Mouse (Mus musculus): ENCODE results near the gene Elp5.

The Elp5 gene

DNA sequence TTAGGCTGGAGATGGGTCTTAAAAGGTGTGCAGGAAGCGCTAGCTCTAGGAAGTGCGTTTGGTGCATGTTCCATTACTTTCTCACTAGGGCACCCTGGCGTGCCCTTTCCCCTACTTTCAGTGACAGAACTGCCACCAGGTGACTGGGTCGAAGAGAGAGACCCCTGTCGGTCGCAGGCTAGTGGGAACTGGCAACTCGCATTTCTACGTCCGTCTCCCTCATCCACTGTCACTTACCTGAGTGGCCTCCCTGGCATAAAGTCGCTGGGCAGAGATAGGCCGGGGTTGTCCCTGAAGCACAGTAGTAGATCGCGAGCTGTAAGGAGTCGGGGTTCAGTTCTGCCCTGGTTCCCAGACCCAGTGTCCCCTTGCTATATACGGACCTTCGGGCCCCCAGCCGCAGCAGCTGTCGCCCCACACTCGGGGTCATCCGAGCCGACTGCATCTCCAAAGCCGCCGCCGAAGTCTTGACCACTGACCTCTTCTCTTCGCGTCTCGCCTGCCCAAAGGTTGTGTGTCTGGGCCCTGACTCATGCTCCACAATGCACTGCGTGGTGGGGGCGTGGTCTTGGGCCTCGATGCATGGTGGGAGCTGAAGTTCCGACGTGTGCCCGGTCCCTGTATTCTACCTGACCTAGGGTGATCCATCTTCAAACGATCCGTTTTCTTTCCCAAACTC, 32.7 kb upstream of the Elp5 start, which contains the start of gene Acadvl:
Gene Acadvl (minus strand): TSS at position 532 of the 679 bp plus-strand sequence.
- DNase-seq, result peak; percentile 91 to 93

- DNase-seq, result no peak
These were observed 31.7 kb upstream of the Elp5 start for GRCm38 (mm10) chr11:70014051-70014450.

DNA sequence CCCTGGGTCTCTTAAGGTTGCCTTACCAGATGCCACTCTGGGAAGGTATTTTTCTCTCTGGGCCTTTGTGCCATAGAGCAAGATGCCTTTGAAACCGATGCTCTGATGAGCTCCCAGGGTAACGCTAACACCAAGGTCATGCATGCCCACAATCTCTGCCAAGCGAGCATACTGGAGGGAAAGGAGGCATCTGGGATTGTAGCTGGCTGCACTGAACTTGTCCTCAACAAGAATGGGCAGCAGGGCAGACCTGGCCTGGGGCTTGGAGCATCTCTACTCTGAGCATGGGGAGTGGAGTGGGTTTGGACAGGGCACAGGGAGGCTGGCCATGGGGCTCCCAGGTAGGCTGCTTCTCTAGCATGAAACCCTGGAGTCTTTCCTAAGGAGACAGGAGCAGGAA, 31.1 kb upstream of the Elp5 start:
- no peak for DNase-seq

GRCm38 (mm10) chr11:70012931-70013330, 30.6 kb upstream of the Elp5 start:
- DNase-seq, result no peak

GRCm38 (mm10) chr11:70010961-70011360, 28.6 kb upstream of the Elp5 start:
- DNase-seq, result no peak

DNA sequence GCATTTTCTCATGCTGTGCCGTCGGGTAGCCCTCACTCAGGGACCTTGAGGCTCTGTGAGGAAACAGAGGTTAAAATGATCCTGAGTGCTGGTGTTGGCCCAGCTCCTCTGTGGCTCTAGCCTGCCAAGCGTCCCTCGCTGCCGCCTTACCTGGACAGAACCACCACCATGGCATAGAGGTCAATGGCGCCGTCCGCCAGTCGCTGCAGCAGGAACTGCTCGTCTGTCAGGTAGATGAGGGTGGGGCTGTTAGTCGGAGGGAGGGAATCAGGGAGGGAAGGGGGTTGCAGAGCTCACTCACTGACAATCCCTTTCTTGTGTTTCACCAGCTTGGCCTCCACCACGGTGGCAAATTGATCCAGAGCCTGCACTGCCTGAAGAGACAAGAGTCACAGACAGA, 28.2 kb upstream of the Elp5 start:
- no peak for DNase-seq

DNA sequence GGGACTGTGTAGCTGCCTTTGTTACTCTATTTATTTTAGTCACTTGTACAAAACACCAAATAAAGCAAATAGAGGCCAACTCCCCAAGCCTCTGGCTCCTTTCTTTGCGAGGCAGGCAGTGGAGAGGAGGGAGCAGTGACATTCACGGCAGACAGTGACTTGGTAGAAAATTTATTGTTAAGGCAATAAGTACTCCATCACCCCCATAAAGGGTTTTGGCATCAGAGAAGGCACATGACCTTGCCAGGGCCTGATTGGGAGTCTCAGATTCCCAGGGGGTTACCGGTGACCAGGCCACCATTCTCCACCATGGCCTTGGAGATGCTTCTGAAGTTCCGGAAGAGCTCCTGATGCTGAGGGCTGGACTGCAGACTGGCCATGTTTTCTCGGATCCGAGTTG, 27.7 kb upstream of the Elp5 start:
- no peak for DNase-seq

- DNase-seq, result no peak
These were observed 23.2 kb upstream of the Elp5 start for GRCm38 (mm10) chr11:70005521-70005920.

GRCm38 (mm10) chr11:70002471-70002870, 20.2 kb upstream of the Elp5 start:
- DNase-seq, result no peak

- DNase-seq, result peak in 1 of 2 experiments; percentile 36
These were observed 19.5 kb upstream of the Elp5 start for GRCm38 (mm10) chr11:70001865-70002264.

- no peak for DNase-seq
These were observed 18.8 kb upstream of the Elp5 start for GRCm38 (mm10) chr11:70001159-70001558.

- DNase-seq, result peak; percentile 92 to 95
These were observed 18.1 kb upstream of the Elp5 start, which contains the start of gene Dvl2 for GRCm38 (mm10) chr11:70000396-70000898. TSS of gene Dvl2 (plus strand) at chr11:70000595.

DNA sequence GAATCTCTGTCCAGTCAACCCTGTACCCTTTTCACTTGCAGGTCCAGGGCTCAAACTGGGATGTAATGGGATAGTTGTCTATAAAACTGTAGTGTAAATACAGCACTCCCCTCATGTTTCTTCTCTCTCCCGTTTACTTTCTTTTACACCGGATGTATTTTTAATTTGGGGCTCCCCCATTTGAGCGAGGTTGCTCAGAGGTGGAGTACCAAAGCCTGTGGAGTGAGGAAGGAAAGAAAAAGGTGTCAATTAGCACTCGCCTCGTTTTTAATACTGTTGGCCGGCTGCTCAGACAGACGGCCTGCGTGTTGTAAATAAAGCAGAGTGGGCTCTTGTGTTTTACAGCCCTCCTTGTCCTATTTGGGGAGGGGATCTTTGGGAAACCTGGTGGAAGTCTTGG, 17.3 kb upstream of the Elp5 start:
- no peak for DNase-seq

GRCm38 (mm10) chr11:69998567-69999491, 16.5 kb upstream of the Elp5 start:
- DNase-seq, result no peak

DNA sequence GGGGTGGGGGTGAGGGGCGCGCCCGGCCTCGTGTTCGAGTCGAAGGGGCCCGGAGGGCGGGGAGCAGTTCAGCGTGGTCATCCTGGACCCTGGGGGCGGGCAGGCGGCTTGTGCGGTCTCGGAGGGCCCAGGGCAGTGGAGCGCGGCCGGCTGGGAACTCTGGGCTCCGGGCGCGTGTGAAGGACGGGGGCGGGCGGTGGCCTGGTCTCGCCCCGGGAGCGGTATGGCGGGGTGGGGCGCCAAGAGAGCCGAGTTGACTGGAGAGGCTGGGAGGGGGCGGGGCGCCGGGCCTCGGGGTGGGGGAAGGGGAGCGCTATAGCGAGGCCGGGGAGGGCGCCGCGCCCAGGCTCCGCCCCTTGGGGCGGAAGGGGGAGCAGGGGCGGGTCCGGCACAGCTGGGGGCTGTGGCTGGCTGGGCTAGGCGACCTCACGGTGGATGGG, 14.8 kb upstream of the Elp5 start:
- peak; percentile 92 to 94 for DNase-seq

DNA sequence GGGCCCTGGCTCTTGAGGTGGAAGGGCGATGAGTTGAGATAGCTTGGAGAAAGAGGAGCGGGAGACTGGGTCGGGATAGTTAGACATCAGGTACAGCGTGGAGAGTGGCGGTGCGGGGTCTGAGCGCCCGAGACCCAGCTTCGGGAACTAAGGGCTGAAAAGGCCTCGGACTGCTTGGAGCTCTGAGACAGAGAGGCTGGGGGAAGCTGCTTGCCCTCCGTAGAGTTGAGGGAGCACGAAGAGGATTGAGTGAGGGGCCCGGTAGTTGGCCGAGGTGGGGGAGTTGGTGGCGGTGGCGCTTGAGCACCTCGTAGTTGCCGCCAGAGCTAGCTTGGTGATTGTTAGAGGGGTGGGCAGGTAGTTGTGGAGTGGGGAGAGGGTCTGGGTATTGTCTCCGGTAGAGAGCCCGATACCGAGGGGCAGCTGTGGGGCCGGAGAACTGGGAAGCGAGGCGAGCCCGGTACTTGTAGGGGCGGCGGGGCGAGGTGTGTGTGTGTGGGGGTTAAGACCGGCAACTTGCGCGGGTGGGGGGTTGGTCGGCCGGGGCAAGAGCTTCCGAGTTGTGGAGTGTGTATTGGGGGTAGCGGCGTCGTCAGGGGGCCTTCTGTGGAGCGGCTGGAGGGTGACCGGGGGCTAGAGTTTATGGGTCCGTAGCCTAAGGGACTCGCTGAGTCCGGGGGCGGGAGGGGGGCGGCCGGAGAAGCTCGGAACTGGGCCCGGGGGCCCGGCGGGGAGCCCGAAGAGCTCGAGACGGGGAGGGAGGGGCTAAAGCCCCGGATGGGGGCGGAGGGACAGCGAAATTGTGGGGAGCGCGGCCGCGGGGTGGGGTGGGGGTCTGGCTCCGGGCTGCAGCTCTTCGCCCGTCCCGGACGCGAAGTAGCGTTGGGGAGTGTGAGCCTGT, 14.1 kb upstream of the Elp5 start:
- peak in 1 of 2 experiments; percentile 48 for DNase-seq

DNA sequence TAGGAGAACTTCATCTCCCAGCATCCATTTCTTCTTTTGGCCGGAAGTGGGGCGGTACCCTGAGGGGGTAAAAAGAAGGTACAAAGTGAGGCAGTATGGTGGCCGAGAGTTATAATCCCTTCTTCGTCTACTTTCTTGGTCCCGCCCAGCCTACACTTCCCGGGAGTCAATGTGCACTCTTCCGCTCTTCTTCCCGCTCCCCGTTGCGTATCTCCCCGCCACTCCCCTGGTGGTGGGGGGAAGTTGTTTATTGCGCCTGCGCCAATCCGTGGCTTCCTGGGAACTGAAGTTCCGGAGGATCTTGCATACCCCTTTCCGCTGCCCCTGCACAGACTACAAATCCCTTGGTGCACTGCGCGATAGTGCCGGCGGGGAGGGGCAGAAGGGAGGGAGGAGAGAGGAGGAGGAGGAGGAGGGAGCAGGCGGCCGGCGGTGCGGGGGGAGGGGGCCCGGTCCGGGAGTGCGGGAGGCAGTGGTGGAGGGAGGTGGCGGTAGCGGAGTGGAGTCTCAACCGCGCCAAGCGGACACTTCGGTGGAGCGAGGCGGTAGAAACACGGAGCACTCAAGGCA, 13.2 kb upstream of the Elp5 start, which contains the start of gene Phf23:
Gene Phf23 (plus strand): TSS at position 387 of the 570 bp plus-strand sequence.
- DNase-seq, result peak; percentile 99

- no peak for DNase-seq
These were observed 12.2 kb upstream of the Elp5 start for GRCm38 (mm10) chr11:69994401-69995090.

DNA sequence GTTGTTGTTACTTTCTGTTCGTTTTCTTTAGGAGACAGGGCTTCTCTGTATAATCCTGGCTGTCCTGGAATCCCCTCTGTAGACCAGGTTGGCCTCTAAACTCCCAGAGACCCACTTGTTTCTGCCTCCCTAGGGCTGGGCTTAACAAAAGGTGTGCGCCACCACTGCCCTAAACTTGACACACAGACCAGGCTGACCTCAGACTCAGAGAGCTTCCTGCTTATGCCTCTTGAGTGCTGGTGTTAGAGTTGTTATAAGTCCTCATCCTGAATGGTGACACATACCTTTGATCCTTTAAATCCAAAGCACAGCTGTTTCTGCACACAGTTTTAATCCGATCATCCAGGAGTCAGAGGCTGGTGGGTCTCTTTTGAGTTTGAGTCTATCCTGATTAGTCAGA, 10.6 kb upstream of the Elp5 start:
- no peak for DNase-seq

DNA sequence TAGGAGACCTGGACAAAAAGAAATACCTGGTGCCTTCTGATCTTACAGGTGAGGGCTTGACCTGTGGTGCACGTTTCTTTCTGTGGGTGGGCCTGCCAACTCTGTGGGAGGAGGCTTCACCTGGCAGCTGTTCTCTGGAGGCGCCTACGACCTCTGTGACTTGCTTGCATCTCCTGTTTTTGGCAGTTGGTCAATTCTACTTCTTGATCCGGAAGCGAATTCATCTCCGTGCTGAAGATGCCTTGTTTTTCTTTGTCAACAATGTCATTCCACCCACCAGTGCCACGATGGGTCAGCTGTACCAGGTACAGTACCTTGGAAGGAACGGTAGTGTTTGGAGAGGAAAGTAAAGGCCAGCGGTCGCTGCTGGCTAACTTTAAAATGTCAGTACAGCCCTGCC, 10.1 kb upstream of the Elp5 start:
- DNase-seq, result no peak

GRCm38 (mm10) chr11:69991711-69992110, 9.4 kb upstream of the Elp5 start:
- no peak for DNase-seq

All from lung, adult 18-20 months (tissue).